Mouse (Mus musculus): ENCODE data around the gene Kmt2d.

Kmt2d gene

DNA sequence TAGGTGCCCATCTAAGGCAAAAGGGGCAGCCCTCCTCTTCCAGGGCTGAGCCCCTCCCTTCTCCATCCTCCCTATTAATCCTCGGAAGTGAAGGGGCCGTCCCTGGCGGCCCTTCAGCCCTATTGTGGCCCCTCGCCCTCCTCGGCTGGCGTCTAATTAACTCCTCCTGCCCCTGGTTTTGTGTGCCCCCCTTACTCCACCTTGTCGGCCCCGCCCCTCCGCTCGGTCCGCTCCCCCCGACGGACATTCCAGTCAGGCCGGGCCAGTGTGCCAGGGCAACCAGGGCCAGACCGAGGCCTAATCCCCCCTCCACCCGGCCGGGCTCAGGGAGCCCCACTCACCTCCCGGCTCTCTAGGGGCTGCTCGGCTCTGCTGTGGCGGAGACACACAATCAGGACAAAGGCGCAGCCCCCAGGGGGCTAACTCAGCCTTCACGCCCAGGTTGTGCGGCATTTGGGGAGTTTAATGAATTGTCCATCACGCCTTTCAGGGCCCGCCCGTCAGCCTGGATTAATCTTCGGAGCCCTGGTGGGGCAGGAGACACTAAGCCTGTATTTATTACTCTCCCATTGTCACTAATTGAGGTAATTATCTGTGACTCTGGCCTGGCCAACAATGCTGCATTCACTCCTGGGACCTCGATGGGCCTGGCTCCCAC lies 73.0 kb downstream of the Kmt2d start:
- DNase-seq (ENCODE audit: low read depth): no peak

DNA sequence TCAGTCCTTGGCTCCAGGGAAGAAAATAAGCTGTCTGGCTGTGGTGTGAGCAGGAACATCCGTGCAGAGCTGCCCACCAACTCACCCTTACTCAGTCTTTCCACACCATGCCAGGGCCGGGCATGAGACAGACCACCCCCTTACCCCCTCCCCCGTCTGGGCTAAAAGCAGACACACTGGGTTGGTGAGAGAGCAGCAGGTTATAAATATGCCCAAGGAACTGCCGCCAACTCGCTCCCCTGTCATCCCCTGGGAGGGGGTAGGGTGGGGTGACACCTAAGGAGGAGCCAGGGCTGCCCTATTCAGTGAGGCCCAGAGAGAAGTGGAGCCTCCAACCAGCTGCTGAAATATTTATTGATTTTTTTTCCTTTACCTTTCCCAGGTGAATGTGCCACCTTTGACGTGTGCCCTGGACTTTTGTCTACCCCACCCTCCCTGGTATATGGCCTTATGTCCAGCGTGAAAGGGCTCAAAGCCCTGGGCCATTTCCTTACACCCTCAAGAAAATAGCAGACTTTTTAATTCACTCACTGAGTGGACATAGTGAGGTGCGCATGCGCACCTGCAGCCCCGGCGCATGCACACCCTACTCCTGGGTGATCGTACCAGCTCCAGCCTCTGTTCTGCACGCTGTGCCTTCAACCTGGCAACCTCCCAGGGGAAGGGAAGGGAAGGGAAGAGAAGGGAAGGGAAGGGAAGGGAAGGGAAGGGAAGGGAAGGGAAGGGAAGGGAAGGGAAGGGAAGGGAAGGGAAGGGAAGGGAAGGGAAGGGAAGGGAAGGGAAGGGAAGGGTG lies 74.0 kb downstream of the Kmt2d start:
- no peak for DNase-seq (ENCODE audit: low read depth)

DNA sequence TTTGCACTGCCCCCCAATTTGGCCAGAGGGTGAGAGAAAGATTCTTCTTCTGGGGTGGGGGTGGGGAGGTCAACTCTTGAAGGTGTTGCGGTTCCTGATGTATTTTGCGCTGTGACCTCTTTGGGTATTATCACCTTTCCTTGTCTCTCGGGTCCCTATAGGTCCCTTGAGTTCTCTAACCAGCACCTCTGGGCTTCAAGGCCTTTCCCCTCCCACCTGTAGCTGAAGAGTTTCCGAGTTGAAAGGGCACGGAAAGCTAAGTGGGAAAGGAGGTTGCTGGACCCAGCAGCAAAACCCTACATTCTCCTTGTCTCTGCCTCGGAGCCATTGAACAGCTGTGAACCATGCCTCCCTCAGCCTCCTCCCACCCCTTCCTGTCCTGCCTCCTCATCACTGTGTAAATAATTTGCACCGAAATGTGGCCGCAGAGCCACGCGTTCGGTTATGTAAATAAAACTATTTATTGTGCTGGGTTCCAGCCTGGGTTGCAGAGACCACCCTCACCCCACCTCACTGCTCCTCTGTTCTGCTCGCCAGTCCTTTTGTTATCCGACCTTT lies 77.8 kb downstream of the Kmt2d start:
- DNase-seq (ENCODE audit: low read depth): no peak

DNA sequence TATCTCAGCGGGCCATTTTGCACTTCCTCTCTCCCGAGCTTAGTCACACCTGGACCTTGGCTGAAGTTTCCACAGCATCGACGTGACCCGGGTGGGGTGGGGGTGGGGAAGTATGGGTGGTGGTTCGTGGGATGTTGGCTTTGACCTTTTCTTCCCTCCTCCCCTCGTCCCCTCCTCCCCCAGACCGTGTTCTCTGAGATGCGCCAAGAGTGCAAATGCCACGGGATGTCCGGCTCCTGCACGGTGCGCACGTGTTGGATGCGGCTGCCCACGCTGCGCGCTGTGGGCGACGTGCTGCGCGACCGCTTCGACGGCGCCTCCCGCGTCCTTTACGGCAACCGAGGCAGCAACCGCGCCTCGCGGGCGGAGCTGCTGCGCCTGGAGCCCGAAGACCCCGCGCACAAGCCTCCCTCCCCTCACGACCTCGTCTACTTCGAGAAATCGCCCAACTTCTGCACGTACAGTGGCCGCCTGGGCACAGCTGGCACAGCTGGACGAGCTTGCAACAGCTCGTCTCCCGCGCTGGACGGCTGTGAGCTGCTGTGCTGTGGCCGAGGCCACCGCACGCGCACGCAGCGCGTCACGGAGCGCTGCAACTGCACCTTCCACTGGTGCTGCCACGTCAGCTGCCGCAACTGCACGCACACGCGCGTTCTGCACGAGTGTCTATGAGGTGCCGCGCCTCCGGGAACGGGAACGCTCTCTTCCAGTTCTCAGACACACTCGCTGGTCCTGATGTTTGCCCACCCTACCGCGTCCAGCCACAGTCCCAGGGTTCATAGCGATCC lies 78.6 kb downstream of the Kmt2d start:
- no peak for DNase-seq (ENCODE audit: low read depth)

DNA sequence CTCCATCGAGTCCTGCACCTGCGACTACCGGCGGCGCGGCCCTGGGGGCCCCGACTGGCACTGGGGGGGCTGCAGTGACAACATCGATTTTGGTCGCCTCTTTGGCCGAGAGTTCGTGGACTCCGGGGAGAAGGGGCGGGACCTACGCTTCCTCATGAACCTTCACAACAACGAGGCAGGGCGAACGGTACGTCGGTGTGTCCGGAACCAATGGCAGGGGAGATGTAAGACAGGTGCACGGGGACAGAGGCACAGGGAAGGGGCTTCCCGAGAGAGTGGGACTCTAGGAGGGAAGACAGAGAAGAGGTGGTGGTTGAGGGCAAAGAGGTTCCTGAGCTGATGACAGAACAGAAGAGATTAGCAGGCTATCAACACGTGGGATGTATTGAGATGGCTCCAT lies 79.2 kb downstream of the Kmt2d start:
- DNase-seq (ENCODE audit: low read depth): peak; percentile 53

DNA sequence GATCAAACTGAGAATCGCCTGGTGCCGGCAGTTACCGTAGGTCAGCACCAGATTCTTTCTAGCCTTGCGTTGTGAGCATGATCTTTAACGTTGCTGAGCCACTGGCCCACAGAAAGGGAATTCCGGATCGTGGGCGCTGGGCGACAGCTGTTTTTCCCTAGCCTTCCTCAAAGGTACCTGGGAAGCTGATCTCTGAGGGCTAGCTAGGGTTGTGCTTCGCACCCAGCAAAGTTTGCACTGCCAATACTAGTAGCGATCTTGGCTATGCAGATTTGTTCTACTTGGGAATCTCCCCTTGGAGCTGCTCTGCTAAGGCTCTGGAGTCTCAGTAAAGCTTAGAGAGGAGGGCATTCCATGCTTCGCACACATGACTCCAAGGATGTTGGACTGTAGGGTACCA lies 79.8 kb downstream of the Kmt2d start:
- no peak for DNase-seq (ENCODE audit: low read depth)

DNA sequence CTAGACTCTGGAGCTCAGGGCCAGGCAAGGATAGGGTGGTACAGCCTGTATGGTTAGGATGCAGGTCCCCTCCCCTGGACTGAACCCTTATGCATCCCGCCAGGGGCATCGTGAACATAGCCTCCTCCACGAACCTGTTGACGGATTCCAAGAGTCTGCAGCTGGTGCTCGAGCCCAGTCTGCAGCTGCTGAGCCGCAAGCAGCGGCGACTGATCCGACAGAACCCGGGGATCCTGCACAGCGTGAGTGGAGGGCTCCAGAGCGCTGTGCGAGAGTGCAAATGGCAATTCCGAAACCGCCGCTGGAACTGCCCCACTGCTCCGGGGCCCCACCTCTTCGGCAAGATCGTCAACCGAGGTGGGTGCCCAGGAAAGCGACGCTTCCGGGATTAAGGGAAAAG lies 80.2 kb downstream of the Kmt2d start:
- no peak for DNase-seq (ENCODE audit: low read depth)

DNA sequence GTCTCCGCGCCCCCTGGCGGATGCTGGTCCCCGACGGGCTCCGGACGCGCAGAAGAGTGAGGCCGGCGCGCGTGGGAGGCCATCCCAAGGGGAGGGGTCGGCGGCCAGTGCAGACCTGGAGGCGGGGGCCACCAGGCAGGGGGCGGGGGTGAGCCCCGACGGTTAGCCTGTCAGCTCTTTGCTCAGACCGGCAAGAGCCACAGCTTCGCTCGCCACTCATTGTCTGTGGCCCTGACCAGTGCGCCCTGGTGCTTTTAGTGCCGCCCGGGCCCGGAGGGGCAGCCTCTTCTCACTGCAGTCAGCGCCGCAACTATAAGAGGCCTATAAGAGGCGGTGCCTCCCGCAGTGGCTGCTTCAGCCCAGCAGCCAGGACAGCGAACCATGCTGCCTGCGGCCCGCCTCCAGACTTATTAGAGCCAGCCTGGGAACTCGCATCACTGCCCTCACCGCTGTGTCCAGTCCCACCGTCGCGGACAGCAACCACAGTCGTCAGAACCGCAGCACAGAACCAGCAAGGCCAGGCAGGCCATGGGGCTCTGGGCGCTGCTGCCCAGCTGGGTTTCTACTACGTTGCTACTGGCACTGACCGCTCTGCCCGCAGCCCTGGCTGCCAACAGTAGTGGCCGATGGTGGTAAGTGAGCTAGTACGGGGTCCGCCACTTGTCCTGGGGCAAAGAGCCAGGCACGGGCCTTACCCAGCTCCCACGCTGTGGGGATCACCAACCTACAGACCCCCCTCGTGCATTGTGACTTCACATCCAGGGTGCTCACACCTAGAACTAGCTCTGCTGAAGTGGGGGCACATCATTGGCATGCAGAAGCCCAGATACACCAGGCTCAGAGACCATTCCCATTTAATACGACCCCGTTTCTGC lies 81.1 kb downstream of the Kmt2d start, which contains the start of gene Wnt1:
Gene Wnt1 (plus strand): TSS at position 197 of the 875 bp plus-strand sequence.
- peak; percentile 74 for DNase-seq (ENCODE audit: low read depth)

DNA sequence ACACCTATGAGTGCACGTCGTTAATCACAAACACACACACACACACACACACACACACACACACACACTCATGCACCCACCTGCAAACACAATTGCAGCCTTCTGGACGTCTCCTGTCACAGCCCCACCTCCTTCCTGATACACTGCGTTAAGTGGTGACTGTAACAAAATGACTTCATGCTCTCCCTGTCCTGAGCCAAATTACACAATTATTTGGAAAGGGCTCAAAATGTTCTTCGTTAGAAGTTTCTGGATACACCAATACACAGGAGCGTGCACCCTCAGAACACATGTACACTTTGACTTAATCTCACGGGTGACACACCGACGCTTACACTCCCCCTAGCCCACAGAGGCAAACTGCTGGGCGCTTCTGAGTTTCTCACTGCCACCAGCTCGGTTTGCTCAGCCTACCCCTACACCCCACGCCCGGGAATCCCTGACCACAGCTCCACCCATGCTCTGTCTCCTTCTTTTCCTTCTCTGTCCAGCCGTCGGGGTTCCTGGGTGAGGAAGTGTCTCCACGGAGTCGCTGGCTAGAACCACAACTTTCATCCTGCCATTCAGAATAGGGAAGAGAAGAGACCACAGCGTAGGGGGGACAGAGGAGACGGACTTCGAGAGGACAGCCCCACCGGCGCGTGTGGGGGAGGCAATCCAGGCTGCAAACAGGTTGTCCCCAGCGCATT lies 81.9 kb downstream of the Kmt2d start:
- DNase-seq (ENCODE audit: low read depth): peak; percentile 38

DNA sequence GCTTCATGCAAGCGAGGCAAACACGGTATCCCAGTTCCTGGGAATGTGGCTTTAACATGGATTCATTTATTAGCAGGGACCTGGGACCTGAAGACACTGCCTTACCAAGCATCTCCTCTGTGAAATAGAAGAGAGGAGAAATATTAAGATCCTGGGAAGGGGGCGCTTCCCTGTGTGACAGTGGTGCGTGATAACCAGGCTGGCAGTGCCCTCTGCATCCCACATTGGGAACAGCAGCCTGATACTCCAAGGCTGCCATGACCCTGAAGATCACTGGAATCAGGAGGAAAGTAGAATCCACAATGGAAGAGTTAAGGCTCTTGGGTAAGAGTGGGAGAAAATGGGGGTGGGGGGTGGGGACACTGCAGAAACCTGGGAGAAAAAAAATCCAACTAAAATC lies 83.1 kb downstream of the Kmt2d start:
- no peak for DNase-seq (ENCODE audit: low read depth)

DNA sequence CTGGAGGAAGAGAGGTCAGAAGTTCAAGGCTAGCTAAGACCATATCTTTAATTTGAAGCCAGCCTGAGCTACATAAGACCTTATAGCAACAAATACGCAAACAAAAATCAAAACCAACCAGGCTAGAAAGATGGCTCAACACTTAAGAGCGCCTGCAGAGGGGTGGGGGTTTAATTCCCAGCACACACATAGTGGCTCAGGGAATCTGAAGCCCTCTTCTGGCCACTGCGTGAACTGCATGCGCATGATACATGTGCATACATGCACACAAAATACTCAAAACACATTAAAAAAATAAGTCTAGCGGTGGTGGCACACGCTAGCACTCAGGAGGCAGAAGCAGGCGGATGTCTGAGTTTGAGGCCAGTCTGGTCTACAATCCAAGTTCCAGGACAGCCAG lies 85.3 kb downstream of the Kmt2d start:
- DNase-seq (ENCODE audit: low read depth): peak; percentile 66

Data from induced T-regulatory cell, adult 2 months (primary cell).